Mouse (Mus musculus) cerebellum, adult 2 months (tissue): ENCODE results near the gene Carns1. TPM values are rescaled to one million over a fixed set of nuclear protein-coding genes. Genes with fewer than 3 reads are reported as not detected.

ENCODE experiments used
- DNase-seq, 2 experiments: peaks; one replicate each; pipeline ENCODE4 v3.0.0; 2021
- H3K27ac ChIP-seq: fragments of 200-500 bp; 2 replicates; pipeline ENCODE4 v1.5.1; 2012; ENCODE audit warnings: low read length, control low read depth, inconsistent platforms; ENCODE audit not compliant: insufficient read depth
- H3K27me3 ChIP-seq: fragments of 200-500 bp; 2 replicates; pipeline ENCODE4 v1.6.1; 2012; ENCODE audit warnings: inconsistent platforms, mild to moderate bottlenecking, low read length, moderate library complexity; ENCODE audit not compliant: control insufficient read depth, insufficient read depth
- H3K4me1 ChIP-seq: fragments of 200-500 bp; 2 replicates; pipeline ENCODE4 v1.6.1; 2011; ENCODE audit warnings: low read length; ENCODE audit not compliant: control insufficient read depth, insufficient read depth
- H3K4me3 ChIP-seq: fragments of 200-500 bp; replicated peaks from 2 replicates; pipeline ENCODE3; 2011; ENCODE audit warnings: mild to moderate bottlenecking, low read depth, low read length, control low read depth; ENCODE audit not compliant: insufficient read depth
- CTCF ChIP-seq: fragments of 200-500 bp; IDR thresholded peaks from 2 replicates; pipeline ENCODE4 v1.5.1; 2011; ENCODE audit warnings: low read depth, mild to moderate bottlenecking, control low read depth, low read length, moderate library complexity, borderline replicate concordance; ENCODE audit not compliant: insufficient read depth
- POLR2A ChIP-seq: fragments of 200-500 bp; IDR thresholded peaks from 2 replicates; pipeline ENCODE4 v1.6.1; 2011; ENCODE audit warnings: low read length, control low read depth, borderline replicate concordance; ENCODE audit not compliant: insufficient read depth
- WGBS: fragments of 180-500 bp; shearing (Covaris S2); methylation state at CpG from one replicate; pipeline ENCODE4 v1.1.7; 2018; 5-methylcytosine and 5-hydroxymethylcytosine counted together
- polyA plus RNA-seq: library from polyadenylated mRNA; depleted of rRNA; stranded (reverse); fragments of >200 nt; gene quantifications from 2 replicates; pipeline ENCODE4 v1.2.3, GENCODE M21; 2012

The Carns1 gene
- polyA plus RNA-seq, 1 experiment = 31.2 TPM

DNA sequence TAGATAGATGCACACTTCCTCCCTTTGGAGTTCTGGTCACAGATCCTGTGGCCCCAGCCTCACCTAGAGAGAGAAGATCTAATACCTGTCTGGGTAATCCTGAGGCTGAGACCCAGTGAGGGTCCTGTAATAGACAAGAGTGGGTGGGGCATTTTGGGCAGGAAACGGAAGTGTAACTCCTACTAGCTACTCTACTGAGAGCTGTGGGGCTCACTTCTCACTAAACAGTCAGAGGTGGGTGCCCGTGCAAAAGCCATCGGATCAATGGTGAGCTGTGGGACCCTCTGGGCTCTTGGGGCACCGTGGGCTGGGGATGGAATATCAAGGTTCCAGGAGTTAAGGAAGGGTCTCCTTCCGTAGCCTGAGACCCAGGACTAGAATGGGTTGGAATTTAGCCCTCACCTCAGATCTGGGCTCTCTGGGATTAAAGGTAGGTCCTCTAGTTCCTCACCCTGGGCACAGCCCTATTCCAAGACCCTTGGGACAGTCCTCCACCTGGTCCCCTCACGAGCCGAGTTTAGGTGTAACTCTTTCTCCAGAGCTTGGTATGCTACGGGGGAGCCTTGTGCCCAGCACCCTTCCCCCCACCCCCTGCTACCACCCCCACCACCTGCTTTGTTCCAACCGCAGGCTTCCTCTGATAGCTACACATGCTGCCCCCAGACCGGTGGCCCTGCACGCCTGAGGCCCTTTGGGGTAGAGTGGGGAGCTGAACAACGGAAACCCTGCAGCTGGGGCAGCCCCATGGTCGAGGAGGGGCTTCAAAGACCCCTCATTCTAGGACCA is 20.6 kb downstream of the Carns1 start:
- Histone ChIP-seq H3K27ac (peak overlapping the region; percentile 69), H3K4me3 (no peak overlapping the region), H3K27me3 (no peaks in the 10 kb centered on the region), H3K4me1 (peaks cover 28% of the 10 kb centered on the region)
- peak; percentile 13 to 26 for DNase-seq
- 74% methylated on average over 13 of the region's 13 CpGs for WGBS
- no peak for TF ChIP-seq CTCF
- TF ChIP-seq POLR2A = no peak; the same call in 1 of the 2 replicates

DNA sequence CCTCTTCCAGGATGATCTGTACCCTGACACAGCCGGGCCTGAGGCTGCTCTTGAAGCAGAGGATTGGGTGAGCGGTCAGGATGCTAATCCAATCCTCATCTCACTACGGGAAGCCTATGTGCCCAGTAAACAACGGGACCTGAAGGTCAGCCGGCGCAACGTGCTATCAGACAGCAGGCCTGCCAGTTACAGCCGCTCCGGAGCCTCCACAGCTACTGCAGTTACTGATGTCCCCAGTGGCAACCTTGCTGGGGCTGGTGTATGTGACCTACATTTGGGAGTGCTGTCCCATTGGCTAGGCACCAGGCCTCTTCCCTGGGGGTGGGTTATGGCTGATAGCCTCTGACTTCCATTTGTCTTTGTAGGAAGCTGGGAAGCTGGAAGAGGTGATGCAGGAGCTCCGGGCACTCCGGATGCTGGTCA is 22.0 kb downstream of the Carns1 start, which contains the start of gene Ptprcap:
TSS of gene Ptprcap (plus strand) at position 373 of the 423 bp plus-strand sequence.
- H3K27me3 ChIP-seq = no peaks in the 10 kb centered on the region
- peak; percentile 80 to 83 for DNase-seq
- H3K4me1 ChIP-seq = peaks cover 32% of the 10 kb centered on the region
- TF ChIP-seq POLR2A = peak; percentile 42; the same call in 1 of the 2 replicates
- TF ChIP-seq CTCF = no peak
- peak within 1 kb of the TSS; percentile 6 for H3K4me3 ChIP-seq
- WGBS = 6% methylated on average over 11 of the region's 11 CpGs
- H3K27ac ChIP-seq = peak within 1 kb of the TSS; percentile 69

DNA sequence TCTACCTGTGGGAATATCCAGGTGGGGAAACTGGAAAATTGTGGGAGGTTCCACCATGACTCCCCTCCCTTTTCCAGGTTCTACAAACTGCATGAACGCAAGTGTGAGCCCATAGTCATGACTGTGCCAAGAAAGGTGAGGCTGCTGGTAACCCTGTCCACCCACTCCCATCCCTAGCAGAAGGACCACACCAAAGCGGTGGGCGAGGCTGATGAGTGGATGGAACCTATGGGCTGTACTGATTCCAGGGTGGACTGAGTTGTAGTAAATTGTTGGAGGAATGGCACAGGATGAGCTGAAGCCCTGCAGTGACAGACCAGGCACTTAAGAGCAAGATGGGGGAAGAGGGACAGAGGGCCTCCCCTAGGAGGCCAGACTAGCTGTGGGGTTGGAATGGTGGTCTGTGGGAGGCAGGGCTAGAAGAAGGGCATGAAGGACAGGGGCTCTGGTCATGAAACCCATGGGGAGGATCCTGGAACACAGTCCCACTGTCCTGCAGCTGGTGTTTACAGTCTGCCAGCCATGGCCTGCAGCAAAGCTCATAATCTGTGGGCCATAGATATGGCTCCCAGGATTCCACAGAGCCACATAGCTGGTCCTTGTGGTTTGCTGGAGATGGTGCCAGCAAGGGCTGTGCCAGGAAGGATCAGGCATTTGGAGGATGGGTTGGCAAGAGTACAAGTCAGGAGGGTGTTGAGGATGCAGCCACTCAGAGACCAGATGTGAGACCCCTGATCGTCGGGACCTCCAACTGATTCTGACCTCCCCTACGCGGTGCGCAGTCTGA is 22.6 kb downstream of the Carns1 start:
- peak overlapping the region; percentile 6 for H3K4me3 ChIP-seq
- peak in 1 of 2 experiments; percentile 24 for DNase-seq
- H3K27ac ChIP-seq = peak overlapping the region; percentile 69
- WGBS = 38% methylated on average over 8 of the region's 8 CpGs
- H3K27me3 ChIP-seq = no peaks in the 10 kb centered on the region
- H3K4me1 ChIP-seq = peaks cover 36% of the 10 kb centered on the region
- TF ChIP-seq CTCF = no peak
- no peak for TF ChIP-seq POLR2A

DNA sequence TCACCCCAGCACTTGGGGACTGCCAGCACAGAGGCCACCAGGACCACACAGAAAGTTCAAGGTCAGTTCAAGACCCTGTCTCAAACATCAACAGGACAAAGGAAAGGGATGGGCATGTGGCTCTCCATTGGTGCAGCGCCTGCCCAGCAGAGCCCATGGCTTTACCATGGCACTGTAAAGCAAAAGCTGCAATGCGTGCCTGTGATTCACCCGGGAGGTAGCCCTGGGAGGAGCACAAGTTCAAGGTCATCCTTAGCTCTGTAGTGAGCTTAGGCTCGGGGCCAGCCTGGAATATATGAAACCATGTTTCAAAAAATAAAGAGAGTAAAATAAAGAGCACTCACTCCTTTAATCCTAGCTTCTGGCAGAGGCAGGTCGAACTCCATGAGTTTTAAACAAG is 23.4 kb downstream of the Carns1 start:
- Histone ChIP-seq H3K27ac (no peak overlapping the region), H3K4me3 (no peak overlapping the region), H3K27me3 (no peaks in the 10 kb centered on the region), H3K4me1 (peaks cover 44% of the 10 kb centered on the region)
- WGBS = 90% methylated on average over 5 of the region's 5 CpGs
- peak in 1 of 2 experiments; percentile 10 for DNase-seq
- TF ChIP-seq POLR2A (no peak), CTCF (no peak)

DNA sequence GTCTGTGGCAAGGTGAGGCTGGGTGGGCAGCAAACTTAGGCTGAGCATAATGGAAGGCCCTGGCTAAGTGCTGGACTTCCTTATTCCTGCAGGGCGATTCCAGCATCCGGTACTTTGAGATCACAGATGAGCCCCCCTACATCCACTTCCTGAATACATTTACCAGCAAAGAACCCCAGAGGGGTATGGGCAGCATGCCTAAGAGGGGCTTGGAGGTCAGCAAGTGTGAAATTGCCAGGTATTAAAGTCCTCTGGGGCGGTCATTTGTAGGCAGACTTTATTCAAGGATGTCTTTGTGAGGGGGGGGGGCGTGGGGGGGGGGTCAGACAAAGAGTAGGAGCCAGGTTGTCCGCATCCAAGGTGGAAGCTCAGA is 23.8 kb downstream of the Carns1 start:
- Histone ChIP-seq H3K4me3 (no peak overlapping the region), H3K4me1 (peaks cover 47% of the 10 kb centered on the region), H3K27me3 (no peaks in the 10 kb centered on the region), H3K27ac (no peak overlapping the region)
- no peak for TF ChIP-seq POLR2A
- 63% methylated on average over 5 of the region's 5 CpGs for whole genome bisulfite sequencing
- peak in 1 of 2 experiments; percentile 21 for DNase-seq

DNA sequence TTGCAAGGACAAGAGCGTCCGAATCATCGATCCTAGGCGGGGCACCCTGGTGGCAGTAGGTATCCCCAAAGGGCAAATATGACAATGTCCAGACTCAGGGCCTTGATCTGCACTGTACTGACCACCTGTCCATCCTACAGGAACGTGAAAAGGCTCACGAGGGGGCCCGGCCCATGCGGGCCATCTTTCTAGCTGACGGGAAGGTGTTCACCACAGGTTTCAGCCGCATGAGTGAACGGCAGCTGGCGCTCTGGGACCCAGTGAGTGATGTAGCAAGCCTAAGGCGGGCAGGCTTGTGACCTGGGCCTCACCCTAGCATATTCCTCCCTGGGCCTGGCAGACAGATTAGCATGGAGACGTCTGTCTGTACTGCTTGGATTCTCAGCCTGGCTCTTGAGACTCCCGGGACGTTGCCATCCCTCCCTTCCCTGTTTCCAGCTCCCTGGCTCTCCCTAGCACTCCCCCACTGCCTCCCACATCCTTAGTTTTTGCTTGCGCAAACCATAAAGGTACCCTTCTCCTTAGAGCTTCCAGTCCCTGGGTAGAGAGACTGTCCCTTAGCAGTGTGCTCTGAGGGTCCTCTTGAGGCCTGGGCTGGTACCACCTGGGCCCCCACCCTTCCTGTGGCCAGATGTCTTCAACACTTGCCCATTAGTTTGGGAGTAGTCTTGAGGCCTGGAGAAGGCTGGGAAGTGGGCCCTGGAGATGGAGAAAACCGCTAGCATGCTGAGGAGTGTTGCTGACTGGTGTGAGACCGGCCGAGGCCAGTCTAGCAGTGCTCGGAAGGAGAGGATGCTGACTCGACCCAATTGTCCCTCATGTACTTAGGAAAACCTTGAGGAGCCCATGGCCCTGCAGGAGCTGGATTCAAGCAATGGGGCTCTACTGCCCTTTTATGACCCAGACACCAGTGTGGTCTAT is 24.5 kb downstream of the Carns1 start:
- H3K27ac ChIP-seq = no peak overlapping the region
- H3K4me3 ChIP-seq = no peak overlapping the region
- peak in 1 of 2 experiments; percentile 10 for DNase-seq
- TF ChIP-seq CTCF (no peak), POLR2A (no peak)
- WGBS = 81% methylated on average over 22 of the region's 22 CpGs
- H3K27me3 ChIP-seq = no peaks in the 10 kb centered on the region
- H3K4me1 ChIP-seq = peaks cover 47% of the 10 kb centered on the region
